Mouse (Mus musculus) heart, postnatal 10 days (tissue): ENCODE measurements around the gene Nom1. TPM values are rescaled to one million over a fixed set of nuclear protein-coding genes. Genes with fewer than 3 reads are reported as not detected.

Source experiments
- DNase-seq, 2 experiments: peaks; one replicate each; pipeline ENCODE4 v3.0.0; 2021
- intact Hi-C: fragments of 180-260 bp; cut with DNase I; formaldehyde crosslinking; loops from one replicate; pipeline ENCODE4 v1.15.1; 2025
- total RNA-seq, 2 experiments: library from RNA; stranded (reverse); gene quantifications; 2 replicates each; pipeline ENCODE4 v1.2.3; 2021

The Nom1 gene
- total RNA-seq, 2 experiments from 2014 or later = 14.2 to 15.4 TPM

DNA sequence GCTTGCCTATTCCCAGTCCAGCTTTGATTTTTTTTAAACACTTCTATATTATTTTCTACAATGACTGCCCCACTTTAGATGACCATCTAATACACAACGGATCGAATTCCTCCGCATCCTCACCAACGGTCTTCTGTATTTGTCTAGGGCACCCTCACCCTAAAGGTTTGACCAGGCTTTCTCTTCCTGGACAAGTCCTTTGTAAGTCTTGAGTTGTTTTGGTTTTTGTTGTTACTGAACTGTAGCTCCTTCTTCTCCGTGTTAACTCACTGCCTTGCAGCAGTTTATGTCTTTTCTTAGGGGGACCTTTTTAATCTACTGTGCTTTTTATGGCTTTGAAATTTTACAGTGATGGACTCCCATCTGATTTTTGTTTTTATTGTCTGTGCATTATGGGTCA lies 35.8 kb downstream of the Nom1 start:
- DNase-seq = no peak
- intact Hi-C loops = no loop called here

DNA sequence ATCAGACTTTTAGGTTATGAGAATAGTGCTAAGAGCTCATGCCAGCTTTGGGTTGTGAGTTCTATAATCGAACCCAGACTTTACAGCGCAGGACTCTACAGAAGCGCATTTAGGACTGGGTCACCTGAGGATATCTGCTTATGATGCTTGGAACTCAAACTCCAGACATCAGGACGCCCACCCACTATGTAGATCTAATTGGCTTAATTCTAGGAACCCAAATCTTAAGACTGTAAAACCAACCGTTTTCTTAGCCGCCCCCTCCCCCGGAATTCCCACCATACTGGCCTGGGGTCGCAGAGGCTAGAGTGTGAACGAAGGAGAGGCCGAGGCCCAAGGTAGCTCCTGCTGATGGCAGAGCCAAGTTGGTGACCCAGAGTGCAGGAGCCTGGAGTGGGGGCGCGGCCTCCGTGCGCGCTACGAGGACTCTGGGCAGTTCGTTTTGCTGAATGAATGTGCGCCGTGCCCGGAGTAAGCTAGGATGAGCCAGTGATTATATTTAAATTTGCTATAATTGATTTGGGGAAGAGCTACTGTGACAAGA lies 36.5 kb downstream of the Nom1 start:
- no peak for DNase-seq
- intact Hi-C loops = no loop called here

DNA sequence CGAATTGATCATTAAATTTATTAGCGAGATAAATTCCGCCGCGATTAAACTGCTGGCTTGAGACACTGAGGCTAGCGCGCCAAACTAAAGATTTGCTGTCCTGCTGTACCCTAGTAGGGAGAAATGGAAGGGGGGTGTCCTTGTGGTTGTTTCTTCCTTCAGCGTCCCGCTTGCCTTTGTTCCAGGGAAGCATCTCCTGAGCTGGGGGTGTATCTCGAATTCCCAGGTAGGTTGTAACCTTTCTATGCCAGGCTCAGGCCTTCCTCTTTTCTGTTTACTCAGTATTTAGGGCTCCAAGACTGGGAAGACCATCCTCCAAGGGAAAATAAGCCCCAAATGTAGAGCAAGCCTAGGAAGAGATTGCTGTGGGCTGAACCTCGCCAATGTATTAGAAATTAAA lies 36.9 kb downstream of the Nom1 start:
- no peak for DNase-seq
- intact Hi-C loops = no loop called here

DNA sequence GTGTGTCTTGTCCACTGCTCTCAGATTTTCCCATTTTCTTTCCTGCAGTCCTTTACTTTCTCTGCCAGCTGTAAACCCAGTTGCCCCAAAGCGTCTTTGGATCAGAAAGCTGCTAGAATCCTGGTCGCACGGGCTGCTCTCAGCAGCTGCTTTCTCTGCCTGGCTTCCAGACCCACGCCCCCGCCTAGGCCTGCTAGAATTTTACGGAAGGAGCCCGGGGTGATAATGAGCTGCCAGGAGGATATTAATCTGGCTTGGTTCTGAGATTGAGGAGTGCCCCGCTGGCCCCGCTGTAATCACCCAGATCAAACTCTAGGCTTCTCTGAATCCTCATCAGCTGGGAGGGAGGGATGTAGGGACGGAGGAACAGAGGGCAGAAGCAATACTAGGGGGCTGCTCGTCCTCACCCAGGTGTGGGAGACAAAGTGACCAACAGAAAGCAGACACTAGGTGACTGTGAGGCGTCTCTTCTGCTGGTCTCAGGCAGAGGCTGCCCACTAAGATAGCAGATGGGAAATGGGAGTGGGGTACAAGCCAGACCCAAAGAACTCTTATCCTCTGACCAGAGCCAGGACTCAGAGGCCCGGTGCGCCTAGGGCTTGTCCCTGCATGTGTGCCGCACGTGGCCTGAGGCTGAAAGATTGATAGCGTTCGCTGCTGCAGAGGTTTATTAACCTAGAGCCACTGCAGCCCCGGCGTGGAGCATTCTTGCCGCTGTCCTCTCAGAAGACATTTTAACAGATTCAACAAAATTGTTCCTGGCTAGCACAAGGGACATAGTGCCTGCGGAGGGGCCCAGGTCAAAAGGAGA lies 37.6 kb downstream of the Nom1 start:
- intact Hi-C loops = no loop called here

DNA sequence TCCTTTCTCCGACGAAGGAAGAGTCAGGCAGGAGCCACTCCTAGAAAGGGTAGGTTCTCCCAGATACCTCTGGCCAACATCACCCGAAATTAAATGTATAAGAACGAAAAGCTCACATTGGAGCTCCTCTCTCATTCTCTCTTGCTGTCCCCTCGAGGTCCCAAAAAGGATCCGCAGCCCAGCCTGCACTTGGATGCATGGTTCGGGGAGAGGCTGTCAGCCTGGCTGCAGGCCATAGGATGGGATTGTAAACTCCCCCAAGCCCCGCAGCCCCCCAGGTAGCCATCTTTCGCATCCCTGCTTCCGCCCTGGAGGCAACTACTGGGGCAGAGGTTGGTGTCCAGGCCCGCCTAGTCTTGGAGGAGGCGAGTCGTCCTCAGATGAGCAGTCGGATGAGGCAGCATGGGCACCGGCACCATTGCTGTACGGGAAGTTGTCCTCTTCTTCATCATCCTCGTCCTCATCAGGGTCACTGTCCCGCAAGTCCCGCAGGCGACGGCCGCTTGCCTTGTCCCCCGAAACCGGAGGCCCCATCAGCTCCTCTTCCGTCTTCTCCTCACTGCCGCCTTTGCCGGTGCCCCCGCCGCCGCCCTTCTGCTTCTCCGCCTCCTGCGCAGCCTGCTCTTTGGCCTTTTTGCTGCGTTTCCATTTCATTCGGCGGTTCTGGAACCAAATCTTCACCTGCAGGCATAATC lies 39.2 kb downstream of the Nom1 start:
- no peak for DNase-seq
- intact Hi-C loops = no loop called here

More for the DNA sequence above, 37.6 kb downstream of the Nom1 start:
- DNase-seq = no peak

DNA sequence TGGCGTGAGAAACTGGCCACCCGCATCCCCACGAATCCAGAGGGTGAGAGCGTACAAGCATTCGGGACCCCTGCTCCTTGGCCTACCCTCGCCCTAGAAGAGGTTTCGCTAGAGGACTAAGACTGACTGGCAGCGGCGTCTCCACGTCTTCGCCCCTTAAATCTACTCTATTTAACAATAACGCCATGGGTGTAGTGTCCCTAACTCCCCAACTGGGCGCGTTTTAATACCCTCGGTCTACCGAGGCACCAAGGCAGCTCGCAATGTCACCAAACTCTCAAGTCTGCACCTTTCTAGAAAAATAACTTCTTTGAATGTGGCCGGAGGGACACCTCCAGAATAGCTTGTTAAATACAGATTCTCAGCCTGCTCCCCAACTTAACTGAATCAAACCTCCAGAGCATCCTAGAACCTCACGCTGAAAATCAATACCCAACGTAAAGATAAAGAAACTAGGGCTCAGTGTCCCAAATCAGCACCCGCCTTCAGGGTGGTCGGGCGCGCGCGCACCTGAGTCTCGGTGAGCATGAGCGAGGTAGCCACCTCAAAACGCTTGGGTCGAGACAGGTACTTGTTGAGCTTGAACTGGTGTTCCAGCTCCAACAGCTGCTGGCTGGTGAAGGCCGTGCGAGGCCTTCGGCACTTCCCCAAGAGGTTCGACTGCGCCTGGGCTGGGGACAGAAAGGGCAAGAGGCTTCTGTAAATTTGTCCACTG lies 39.9 kb downstream of the Nom1 start:
- intact Hi-C loops = no loop called here
- no peak for DNase-seq

DNA sequence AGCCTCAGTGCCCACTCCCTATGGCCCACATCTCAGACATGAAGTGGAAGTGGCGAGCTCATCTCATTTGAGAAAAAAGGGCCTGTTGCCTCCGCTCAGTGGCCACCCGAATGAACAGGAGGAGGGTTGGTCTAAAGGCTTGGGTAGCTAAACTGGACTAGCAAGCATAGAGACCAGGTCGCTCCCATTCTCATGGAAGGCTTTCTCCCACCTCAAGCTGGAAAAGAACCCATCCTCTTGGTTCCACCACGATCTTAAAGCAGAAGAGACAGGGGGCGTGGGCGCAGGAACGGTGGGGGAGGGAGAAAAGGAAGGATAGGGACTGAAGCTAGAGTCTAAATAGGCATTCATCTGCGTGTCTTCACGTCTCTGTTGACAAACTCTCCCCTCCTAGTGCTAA lies 40.6 kb downstream of the Nom1 start:
- DNase-seq = no peak
- intact Hi-C loops = loop anchor here (5.0 kb wide), 1 partner anchor 88 kb away; no protein-coding TSS in a partner anchor

DNA sequence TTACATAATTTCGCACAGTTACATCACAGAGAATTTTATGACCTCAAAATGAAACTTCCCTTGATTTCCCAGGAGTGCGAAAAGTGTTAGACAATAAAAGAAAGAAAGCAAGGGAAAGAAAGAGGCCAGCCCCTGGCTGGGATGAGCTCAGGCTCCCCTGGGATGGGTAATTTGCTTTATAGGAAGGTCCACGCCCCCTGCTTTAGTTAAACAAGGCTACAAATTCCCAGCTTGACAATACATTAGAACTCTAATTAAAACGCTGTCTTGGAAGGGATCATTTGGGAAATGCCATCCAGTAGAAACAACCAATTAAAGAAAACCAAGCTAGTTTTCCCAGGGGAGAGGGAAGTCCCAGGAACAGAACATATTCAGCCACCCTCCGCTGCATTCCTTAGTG lies 41.1 kb downstream of the Nom1 start:
- DNase-seq = no peak
- intact Hi-C loops = loop anchor here (5.0 kb wide), 1 partner anchor 88 kb away; no protein-coding TSS in a partner anchor

DNA sequence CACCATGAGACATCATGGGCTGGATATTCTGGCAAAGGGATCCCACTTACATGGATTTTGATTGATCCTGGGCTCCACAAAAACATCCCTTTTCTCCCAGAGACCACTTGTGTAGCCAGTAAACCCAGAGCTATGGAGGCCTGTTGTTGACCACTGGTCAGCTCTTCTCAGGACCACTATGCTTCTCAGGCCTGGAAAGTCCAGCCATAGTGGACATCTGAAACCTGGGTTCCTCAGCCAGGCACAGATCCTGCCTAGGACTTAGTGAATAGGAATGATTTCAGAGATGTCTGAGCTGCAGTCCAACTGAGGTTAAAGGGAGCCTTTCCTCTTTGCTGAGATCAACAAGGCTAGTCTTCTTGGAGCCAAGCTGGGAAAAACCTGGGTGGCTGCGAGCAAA lies 41.6 kb downstream of the Nom1 start:
- intact Hi-C loops = loop anchor here (5.0 kb wide), 1 partner anchor 89 kb away; no protein-coding TSS in a partner anchor
- DNase-seq = no peak

DNA sequence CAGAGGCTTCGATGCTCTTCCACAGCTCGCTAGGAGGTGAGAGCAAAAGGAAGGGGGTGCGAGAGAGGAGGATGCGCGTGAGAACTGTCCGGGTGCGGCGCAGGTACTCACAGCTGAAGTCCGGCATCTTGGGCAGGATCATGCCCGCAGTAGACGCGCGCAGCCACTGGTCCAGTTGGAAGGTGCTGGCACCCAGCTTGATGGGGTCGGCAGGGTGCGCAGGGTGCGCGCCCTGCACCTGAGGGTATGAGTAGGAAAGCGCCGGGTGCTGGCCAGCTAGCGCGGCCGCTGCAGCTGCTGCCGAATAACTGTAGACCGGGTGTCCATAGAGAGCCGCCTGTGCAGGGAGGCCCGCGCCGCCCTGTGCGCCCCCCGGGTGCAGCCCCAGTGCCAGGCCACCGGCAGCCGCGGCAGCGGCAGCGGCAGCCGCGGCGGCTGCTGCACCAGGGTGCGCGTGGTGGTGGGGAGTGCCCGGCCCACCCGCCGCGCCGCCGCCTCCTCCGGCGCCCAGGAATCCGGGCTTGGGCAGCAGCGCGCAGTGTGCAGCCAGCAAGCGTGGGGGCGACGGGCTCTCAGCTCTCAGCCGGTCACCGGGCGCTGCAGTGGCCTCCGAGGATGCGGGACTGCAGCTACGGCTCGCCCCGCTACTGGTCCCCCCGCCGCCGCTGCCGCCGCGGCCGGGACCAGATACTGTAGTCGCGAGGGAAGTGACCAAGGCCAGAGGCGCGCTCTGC lies 43.2 kb downstream of the Nom1 start:
- intact Hi-C loops = loop anchor here (5.0 kb wide), 1 partner anchor 90 kb away; no protein-coding TSS in a partner anchor
- DNase-seq = peak in 1 of 2 experiments; percentile 2

DNA sequence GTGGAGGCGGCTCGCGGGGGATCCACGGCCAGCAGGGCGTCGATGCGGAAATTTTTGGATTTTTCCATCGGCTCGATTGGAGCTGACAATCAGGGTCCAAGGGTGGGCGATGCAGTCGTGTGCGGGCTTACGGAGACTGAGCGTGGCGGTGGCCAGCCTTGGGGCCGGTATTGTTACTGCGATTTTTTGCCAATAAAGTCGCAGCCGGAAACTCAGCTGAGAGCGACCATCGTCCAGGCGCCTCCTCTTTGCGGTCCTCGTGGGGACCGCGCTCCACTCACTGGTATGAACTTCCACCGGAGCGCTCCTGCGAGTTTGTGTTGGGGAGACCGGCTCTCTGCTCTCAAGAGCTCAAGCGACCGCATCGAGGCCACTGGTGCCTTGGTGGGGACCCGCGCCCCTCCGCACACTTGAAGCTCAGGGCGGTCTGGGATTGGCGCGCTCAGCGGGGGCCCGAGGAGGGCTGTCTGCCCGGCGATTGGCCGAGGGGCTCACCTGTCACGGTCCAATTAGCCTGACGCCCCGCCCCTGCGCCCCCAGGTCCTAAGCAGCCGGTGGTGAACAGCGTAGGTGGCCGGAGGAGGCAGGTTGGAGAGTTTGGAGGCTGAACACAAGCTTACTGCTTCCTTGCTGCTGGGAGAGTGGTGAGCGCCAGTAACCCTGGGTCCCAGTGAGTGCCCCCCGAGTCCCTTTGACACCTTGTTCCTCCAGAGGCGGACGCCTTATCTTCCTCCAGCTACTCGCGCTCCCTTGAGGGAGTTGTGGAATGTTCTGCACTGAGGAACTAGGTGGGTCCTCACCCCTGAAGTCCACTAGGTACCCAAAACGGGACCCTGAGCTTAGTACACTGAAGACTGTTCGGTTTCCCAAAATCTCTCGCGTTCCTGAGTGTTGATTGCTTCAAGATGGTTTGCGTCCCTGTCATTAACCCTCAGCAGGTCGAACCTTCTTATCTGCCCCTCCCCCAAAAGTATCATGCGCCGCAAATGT lies 44.0 kb downstream of the Nom1 start, which contains the start of gene Mnx1:
Gene Mnx1 (minus strand): TSS at position 263 of the 990 bp plus-strand sequence.
- intact Hi-C loops = loop anchor here (5.0 kb wide), 1 partner anchor 91 kb away; no protein-coding TSS in a partner anchor
- DNase-seq = peak in 1 of 2 experiments; percentile 7

DNA sequence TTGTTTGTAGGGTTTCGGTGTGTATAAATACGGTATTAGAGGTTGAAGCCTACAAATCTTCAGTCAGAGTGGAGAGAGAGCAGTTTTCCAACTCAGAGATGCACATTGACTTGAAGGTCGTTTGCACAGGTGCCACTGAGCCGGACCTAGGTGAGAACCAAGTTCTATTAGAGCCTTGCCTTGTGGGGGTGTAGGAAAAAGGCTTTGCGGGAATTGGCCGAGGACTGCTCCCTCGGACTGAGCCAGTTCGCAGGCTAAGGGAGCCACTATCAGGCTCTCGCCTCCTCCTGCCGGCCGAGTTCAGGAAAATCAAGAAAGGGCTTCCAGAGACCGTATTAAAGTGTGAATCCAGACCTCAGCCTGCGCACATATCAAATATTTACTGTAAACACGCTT lies 44.7 kb downstream of the Nom1 start:
- intact Hi-C loops = loop anchor here (5.0 kb wide), 1 partner anchor 92 kb away; no protein-coding TSS in a partner anchor
- peak; percentile 47 to 55 for DNase-seq

DNA sequence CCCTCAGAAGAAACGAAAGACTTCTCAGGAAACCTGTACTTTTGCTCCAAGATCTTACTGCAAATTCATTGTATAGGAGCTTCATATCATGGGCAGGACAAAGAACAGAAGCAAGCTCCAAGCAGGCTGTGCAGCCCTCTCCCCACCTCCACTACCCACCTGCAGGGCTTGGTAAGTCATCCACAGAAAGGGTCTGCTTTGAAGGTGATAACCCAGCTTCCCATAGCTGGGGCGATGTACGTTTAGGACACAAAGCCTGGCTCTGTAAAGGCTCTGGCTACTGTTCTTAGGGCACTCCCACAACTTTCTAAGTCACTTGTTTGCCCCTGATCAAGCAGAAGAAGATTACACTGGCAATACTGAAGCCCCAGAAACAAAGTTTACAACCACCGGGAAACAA lies 49.3 kb downstream of the Nom1 start:
- intact Hi-C loops = no loop called here

DNA sequence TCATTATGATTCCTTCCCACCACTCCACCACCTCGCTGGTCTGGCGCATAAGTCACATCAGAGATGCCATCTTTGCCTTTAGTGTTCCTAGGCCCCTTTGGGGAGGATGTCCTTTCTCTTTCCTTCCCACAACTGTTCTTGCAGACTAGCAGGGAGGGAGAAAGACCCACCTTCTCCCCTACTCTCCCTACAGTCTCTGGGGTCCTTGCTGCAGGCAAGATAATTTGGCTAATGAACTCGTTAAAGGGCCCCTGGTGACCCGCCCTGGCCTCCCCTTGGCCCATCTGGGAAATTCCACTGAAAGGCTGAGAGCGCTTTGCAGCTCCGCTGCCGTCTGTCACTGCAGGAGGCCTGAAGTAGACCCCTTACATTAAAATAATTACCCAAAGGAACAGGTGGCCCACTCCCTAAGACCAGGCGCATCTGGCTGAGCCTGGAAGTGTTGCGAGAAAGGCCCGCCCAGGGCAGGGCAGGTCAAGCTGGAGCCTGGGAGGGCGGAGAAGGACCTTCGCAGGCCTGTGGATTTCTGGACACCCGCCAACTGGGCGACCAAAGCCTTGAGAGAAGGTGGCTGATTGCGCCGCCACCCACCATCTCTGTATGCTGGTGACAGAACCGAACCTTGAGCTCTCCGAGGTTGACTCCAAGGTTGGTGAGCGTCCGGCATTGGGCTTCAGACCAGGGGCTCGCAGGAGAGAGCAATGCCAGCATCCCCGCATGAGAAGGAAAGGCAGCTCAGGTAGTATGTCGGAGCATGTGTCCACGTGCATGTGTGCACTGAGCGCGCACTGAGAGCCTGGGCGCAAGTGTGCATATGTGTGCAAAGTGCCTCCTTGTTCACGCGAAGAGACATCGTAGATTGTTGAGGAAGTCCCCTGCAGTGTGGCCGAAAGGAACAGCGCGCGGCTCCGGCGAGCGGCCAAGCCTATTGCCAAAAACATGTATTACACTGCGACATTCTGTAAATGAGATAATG lies 50.8 kb downstream of the Nom1 start:
- intact Hi-C loops = no loop called here
- DNase-seq = no peak

More for the DNA sequence above, 49.3 kb downstream of the Nom1 start:
- no peak for DNase-seq

DNA sequence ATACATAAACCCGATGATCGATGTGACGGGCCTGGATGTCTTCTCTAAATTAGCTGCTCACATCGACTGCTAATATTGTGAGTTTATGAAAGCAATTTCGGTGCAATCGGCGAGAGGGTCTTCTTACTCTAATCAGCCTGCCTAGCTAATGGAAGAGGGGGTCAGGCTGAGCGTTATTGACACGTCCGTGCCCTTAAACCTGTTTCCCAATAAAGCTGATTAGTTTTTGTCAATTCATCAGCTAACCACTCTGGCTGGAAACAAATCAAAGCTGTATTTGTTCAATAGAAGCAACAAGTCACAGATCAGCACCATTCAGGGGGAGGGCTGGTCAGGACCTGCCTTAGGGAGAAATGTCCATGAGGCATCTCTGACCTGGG lies 51.5 kb downstream of the Nom1 start:
- DNase-seq = no peak
- intact Hi-C loops = no loop called here

DNA sequence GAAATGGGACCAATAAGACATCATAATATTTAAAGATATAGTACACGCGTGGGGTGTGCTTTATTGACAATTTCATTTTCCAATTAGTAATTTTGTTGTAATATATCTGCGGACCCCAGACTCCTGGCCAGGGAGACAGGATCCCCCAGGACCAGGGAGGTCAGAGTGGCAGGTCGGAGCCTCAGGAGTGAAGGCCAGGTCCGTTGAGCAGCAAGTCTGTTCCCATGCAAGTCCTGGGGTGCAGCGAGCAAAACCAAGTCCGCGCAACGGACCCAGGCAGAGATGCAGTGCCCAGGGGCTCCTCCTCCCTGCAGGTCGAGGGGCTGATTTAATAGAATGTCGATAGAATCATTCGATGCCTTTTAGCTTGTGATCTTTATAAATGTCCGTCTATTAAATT lies 52.9 kb downstream of the Nom1 start:
- DNase-seq = no peak
- intact Hi-C loops = no loop called here

DNA sequence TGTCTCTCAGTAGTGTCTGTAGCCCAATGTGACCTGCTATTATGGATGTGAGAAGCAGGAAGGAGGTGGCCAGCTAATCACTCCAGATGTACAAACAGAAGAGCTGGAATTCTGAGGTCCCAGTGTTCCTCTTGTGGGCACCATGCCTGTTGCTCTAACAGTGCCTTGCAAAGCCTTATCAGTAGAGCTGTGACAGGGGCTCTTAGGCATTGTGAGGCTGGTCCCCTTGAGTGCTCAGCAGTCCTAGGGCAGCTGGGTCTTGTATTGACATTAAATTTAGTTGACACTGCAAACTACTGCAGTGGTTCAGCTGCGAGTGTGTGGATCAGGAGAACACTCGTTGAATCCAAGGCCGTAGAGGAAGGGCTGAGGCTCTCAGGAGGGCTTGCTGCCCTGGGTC lies 72.5 kb downstream of the Nom1 start:
- no peak for DNase-seq
- intact Hi-C loops = no loop called here
